Mouse (Mus musculus) testis, adult 2 months (tissue): ENCODE measurements around the gene Bhlha9. TPM values are rescaled to one million over a fixed set of nuclear protein-coding genes. Genes with fewer than 3 reads are reported as not detected.

Experiments used
- H3K27ac ChIP-seq: fragments of 200-500 bp; 2 replicates; pipeline ENCODE4 v1.5.1; 2012; ENCODE audit warnings: low read depth, low read length; ENCODE audit not compliant: control insufficient read depth, insufficient read depth
- H3K27me3 ChIP-seq: fragments of 200-500 bp; 2 replicates; pipeline ENCODE4 v1.6.1; 2012; ENCODE audit warnings: mild to moderate bottlenecking, low read length, moderate library complexity; ENCODE audit not compliant: control insufficient read depth, insufficient read depth
- H3K36me3 ChIP-seq: fragments of 200-500 bp; 2 replicates; pipeline ENCODE4 v1.6.1; 2012; ENCODE audit warnings: mild to moderate bottlenecking, low read length; ENCODE audit not compliant: control insufficient read depth, insufficient read depth
- H3K4me1 ChIP-seq: fragments of 200-500 bp; 2 replicates; pipeline ENCODE4 v1.6.1; 2012; ENCODE audit warnings: low read length; ENCODE audit not compliant: control insufficient read depth, insufficient read depth
- H3K4me3 ChIP-seq: fragments of 200-500 bp; 2 replicates; pipeline ENCODE4 v1.5.1; 2012; ENCODE audit warnings: low read depth, mild to moderate bottlenecking, low read length, moderate library complexity, mixed read lengths; ENCODE audit not compliant: control insufficient read depth
- CTCF ChIP-seq: fragments of 200-500 bp; IDR thresholded peaks from 2 replicates; pipeline ENCODE4 v1.5.1; 2012; ENCODE audit warnings: low read depth, mild to moderate bottlenecking, inconsistent platforms, low read length, moderate library complexity; ENCODE audit not compliant: control insufficient read depth, insufficient read depth, insufficient replicate concordance
- POLR2A ChIP-seq: fragments of 200-500 bp; IDR thresholded peaks from 2 replicates; pipeline ENCODE4 v1.6.1; 2012; ENCODE audit warnings: low read depth, mild to moderate bottlenecking, inconsistent platforms, low read length, moderate library complexity; ENCODE audit not compliant: control insufficient read depth
- polyA plus RNA-seq: library from polyadenylated mRNA; depleted of rRNA; stranded (reverse); fragments of >200 nt; gene quantifications from 2 replicates; pipeline ENCODE4 v1.2.3, GENCODE M21; 2012

The Bhlha9 gene
- polyA plus RNA-seq, 1 experiment = 0.49 TPM

DNA sequence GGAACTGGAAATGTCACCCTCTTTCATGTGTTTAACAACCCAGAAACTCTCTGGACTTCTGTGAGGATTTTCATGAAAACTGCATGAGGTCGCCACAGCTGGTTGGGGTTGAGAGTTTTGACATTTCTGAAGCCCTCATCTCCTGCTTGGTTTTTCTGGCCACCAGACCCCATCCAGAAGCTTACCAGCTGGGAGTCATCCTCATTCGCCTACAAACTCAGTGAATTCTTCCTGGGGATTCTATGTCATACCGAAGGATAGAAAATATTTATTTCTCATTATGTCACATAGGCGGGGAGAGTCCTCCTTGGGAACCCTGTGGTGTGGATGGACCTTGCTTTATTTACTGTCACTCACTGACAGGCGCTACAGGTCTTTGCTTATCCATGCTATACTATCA, 41.8 kb upstream of the Bhlha9 start:
- H3K36me3 ChIP-seq = no peaks in the 10 kb centered on the region
- no peak overlapping the region for H3K27ac ChIP-seq

DNA sequence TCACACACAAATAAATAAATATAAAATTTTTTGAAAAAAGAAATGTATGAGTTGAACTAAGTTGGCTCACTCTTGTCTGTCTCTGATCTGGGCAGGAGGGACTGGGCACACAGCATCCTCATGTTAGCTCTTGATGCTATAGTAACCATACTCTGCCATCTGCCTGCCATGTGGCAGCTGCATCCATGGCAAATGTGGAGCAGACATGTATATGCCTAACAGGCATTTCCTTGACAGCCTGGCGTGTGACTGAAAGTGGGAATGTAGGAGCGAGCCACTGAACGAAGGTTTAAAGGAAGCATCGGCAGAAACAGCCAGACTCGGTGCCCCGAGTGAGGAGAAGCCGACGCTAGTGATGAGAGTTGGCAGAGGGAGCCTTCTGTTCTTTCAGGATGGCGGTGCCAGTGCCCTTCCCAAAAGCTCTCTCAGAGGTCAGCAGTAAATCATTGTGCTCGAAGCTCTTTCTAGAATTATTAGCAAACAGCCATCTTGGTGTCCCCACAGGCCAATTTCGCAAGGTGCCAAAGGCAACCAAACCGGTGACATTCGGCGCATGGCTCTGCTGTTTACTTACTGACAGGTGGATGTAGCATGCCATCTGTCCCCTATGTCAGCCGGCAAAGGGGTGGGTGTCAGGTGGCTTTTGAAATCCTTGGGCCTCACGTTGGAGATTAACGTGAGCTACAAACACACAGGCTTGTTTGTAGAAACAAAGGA, 32.8 kb upstream of the Bhlha9 start:
- H3K4me3 ChIP-seq = no peak overlapping the region
- no peak overlapping the region for H3K27ac ChIP-seq
- no peaks in the 10 kb centered on the region for H3K27me3 ChIP-seq
- no peaks in the 10 kb centered on the region for H3K4me1 ChIP-seq
- TF ChIP-seq CTCF (no peak), POLR2A (no peak)
- no peaks in the 10 kb centered on the region for H3K36me3 ChIP-seq

More for the DNA sequence above, 41.8 kb upstream of the Bhlha9 start:
- no peaks in the 10 kb centered on the region for H3K4me1 ChIP-seq
- no peak overlapping the region for H3K4me3 ChIP-seq
- TF ChIP-seq CTCF (no peak), POLR2A (no peak)
- no peaks in the 10 kb centered on the region for H3K27me3 ChIP-seq

DNA sequence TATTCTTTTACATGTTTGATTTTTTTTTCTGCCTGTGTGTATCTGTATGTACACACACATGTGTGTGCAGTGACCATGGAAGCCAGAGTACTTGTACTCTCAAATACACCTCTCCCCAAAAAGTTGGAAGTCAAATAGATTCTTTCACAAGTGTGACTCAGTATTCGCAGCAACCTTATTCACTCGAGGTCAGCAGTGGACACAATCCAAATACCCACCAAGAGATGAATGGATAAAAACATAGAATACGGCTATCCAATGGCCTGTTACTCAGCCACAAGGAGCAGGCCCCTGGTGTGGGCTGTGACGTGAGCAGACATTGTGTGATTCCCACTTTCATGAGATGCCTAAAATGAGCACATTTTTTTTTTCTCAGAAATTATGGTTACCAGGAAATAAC, 32.0 kb upstream of the Bhlha9 start:
- Histone ChIP-seq H3K4me1 (no peaks in the 10 kb centered on the region), H3K27me3 (no peaks in the 10 kb centered on the region), H3K27ac (no peak overlapping the region), H3K36me3 (no peaks in the 10 kb centered on the region), H3K4me3 (no peak overlapping the region)
- TF ChIP-seq POLR2A = no peak
- TF ChIP-seq CTCF = no peak

DNA sequence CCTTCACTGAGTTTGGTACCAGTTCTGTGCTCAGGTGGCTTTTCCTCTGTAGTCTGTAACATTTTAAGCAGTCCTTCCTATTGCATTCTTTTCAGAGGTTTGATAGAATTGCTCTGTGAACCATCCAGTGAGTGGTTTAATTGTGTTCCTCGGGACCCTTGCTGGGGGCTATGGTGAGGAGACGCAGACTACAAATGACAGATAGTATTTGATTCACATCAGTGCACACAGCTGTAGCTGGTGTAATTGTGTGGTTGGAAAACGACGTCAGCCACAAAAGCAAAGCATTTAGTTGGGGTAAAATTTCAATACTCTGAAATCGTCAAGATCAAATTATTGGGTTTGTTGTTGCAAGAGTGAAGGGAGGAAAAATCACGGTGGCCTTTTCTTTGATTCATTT, 28.0 kb upstream of the Bhlha9 start:
- no peak overlapping the region for H3K4me3 ChIP-seq
- no peak overlapping the region for H3K27ac ChIP-seq
- H3K27me3 ChIP-seq = no peaks in the 10 kb centered on the region; the same call in 1 of the 2 replicates
- peaks cover 11% of the 10 kb centered on the region for H3K4me1 ChIP-seq
- TF ChIP-seq POLR2A = no peak
- no peak for TF ChIP-seq CTCF
- no peaks in the 10 kb centered on the region for H3K36me3 ChIP-seq

DNA sequence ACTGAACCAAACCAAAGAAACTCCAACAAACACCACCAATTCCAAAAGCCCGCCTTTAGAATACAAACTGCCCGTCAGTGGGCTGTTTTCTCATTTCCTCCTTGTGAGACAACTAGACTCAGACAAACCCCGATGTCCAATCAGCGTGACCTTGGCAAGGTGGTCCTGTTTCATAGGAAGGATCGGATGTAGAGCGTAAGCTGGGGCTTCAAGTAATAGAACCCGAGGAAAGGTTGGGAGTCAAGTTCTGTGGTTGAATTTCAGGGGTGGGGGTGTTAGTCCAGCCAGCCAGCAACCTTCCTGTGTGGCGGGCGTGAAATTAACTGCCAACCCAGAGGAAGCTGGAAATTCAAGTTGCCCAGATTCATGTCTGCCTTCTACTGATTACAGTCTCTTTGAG, 27.2 kb upstream of the Bhlha9 start:
- H3K4me3 ChIP-seq = no peak overlapping the region
- TF ChIP-seq POLR2A = no peak
- no peak for TF ChIP-seq CTCF
- H3K27me3 ChIP-seq = no peaks in the 10 kb centered on the region; the same call in 1 of the 2 replicates
- H3K4me1 ChIP-seq = peaks cover 11% of the 10 kb centered on the region
- no peak overlapping the region for H3K27ac ChIP-seq
- no peaks in the 10 kb centered on the region for H3K36me3 ChIP-seq

DNA sequence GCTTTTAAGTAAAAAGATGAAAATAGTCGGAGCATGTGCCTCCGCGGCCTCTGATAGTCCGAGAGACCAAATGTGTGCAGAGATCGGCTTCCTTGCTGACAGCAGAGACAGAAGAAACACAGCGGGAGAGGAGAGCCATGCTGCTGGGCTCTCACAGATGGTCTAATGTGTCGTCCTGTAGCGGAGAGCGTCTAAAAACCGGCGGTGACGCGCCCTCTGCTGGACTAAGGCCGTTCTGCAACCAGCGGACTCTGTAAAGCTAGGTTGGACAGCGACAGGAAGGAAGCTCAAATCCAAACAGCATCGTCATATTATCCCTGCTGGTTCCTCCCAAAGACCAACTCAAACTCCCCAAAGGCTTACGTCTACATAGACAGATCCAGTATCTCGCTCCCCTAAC, 26.3 kb upstream of the Bhlha9 start:
- Histone ChIP-seq H3K27ac (no peak overlapping the region), H3K4me1 (peaks cover 11% of the 10 kb centered on the region), H3K27me3 (no peaks in the 10 kb centered on the region; the same call in 1 of the 2 replicates), H3K4me3 (peak overlapping the region; percentile 67), H3K36me3 (no peaks in the 10 kb centered on the region)
- TF ChIP-seq POLR2A = no peak
- peak; percentile 99 for TF ChIP-seq CTCF

DNA sequence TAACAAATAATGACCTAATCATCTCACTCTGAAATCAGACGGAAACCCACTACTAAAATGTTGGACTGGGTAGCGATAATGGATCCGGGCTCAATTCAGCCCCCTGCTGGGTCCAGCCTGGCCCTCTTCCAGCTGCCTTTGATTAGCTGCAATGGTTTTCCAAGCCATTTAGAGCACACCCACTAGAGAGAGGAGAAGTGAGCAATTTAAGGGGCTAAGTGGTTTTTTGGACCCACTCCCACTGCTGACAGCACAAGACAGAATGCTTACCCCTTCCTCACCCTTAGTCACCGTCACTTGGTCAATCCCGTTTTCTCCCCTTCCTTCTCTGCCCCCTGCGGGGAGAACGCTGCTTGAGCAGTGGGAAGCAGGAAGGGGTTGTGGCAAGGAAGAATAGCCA, 25.2 kb upstream of the Bhlha9 start:
- no peak for TF ChIP-seq POLR2A
- no peak for TF ChIP-seq CTCF
- no peaks in the 10 kb centered on the region for H3K36me3 ChIP-seq
- H3K27me3 ChIP-seq = no peaks in the 10 kb centered on the region; the same call in 1 of the 2 replicates
- peak overlapping the region; percentile 11; the same call in 1 of the 2 replicates for H3K4me3 ChIP-seq
- H3K27ac ChIP-seq = no peak overlapping the region
- peaks cover 11% of the 10 kb centered on the region for H3K4me1 ChIP-seq
